Mouse (Mus musculus): ENCODE data around the gene Yy1.

GRCm38 (mm10) chr12:108814470-108814869 lies 21.7 kb downstream of the Yy1 start:
- TF ChIP-seq POLR2A (IDR thresholded peaks at IDR 0.05; ENCODE audit: low read depth, low read length) (no peak), CTCF (conservative IDR thresholded peaks at IDR 0.05; ENCODE audit: insufficient read depth, insufficient read length, low read depth, low read length) (no peak)
